Mouse (Mus musculus) cerebellum, adult 9-10 months (tissue): Measurements from ENCODE around the gene Lrrc8d.

Experiments
- DNase-seq: peaks from one replicate; pipeline ENCODE4 v3.0.0; 2022

The Lrrc8d gene

GRCm38 (mm10) chr5:105699141-105700069 is at the start of gene Lrrc8d:
Lrrc8d (plus strand) TSS chr5:105699969.
- peak; percentile 89 for DNase-seq

- no peak for DNase-seq
Observed at GRCm38 (mm10) chr5:105650728-105651479, 48.9 kb upstream of the Lrrc8d start.

- no peak for DNase-seq
Observed at GRCm38 (mm10) chr5:105651561-105651991, 48.2 kb upstream of the Lrrc8d start.

- peak; percentile 75 for DNase-seq
Observed at GRCm38 (mm10) chr5:105654237-105655063, 45.3 kb upstream of the Lrrc8d start.

GRCm38 (mm10) chr5:105655100-105655734 is 44.6 kb upstream of the Lrrc8d start:
- DNase-seq, result no peak

GRCm38 (mm10) chr5:105661894-105662293 is 37.9 kb upstream of the Lrrc8d start:
- no peak for DNase-seq

GRCm38 (mm10) chr5:105666930-105667329 is 32.8 kb upstream of the Lrrc8d start:
- no peak for DNase-seq

GRCm38 (mm10) chr5:105667411-105667810 is 32.4 kb upstream of the Lrrc8d start:
- DNase-seq, result no peak

GRCm38 (mm10) chr5:105669086-105669485 is 30.7 kb upstream of the Lrrc8d start:
- DNase-seq, result no peak

GRCm38 (mm10) chr5:105669508-105670353 is 30.0 kb upstream of the Lrrc8d start:
- no peak for DNase-seq

- no peak for DNase-seq
Observed at GRCm38 (mm10) chr5:105672332-105672731, 27.4 kb upstream of the Lrrc8d start.

GRCm38 (mm10) chr5:105675511-105675910 is 24.3 kb upstream of the Lrrc8d start:
- DNase-seq, result no peak

- no peak for DNase-seq
Observed at GRCm38 (mm10) chr5:105677071-105677470, 22.7 kb upstream of the Lrrc8d start.

GRCm38 (mm10) chr5:105678243-105678642 is 21.5 kb upstream of the Lrrc8d start:
- no peak for DNase-seq

- no peak for DNase-seq
Observed at GRCm38 (mm10) chr5:105679261-105679660, 20.5 kb upstream of the Lrrc8d start.

GRCm38 (mm10) chr5:105679921-105680843 is 19.6 kb upstream of the Lrrc8d start:
- no peak for DNase-seq

GRCm38 (mm10) chr5:105682143-105682611 is 17.6 kb upstream of the Lrrc8d start:
- no peak for DNase-seq

GRCm38 (mm10) chr5:105683912-105684350 is 15.8 kb upstream of the Lrrc8d start:
- DNase-seq, result no peak

GRCm38 (mm10) chr5:105684861-105685600 is 14.7 kb upstream of the Lrrc8d start:
- peak; percentile 86 for DNase-seq
